Mouse (Mus musculus): ENCODE data around the gene Drd5. TPM values are rescaled to one million over a fixed set of nuclear protein-coding genes. Genes with fewer than 3 reads are reported as not detected.

Gene Drd5
- polyA plus RNA-seq, 1 experiment from 2014 or later: 0.34 TPM

DNA sequence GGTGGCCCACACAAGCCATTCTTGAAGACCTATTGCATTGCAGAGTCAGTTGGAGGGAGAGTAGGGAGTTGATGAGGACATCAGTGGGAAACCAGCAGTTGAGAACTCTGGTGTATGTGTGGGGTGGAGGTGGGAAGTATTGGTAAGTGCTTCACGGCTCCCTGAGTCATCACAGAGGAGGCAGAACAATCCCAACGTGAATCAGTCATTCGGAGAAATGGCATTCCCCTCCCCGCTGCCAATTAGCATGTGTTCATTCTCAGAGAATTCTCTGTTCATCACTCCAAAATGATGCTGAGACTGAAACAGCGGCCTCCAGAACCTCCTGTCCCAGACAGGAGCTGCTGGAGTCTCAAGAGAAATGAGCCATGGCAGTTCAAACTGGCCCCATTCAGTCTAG, 45.2 kb downstream of the Drd5 start:
- H3K4me2 ChIP-seq (replicated peaks): no peak overlapping the region

DNA sequence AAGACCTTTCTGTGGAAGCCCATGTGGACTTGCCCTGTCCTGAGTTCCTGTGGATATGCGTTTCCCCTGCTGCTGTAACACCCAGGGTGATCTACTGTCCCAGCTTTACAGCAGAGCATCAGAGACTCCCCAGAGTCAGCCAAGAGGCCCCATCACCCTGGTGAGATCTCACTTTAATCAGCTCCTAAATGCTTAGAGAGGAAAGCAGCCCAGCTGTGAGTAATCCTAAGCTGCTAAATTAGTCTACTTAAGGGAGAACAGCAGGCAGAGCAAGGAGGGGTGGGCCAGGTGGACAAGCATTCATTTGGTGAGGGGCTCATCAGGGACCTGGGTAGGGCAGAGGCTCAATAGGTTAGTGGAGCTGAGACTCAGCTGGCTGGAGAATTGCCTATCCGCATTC, 46.4 kb downstream of the Drd5 start:
- WGBS: 33% methylated on average over 2 of the region's 2 CpGs
- no peak overlapping the region for H3K4me3 ChIP-seq

More for the DNA sequence above, 45.2 kb downstream of the Drd5 start:
- Histone ChIP-seq H3K9ac (replicated peaks) (no peak overlapping the region), H3K4me3 (no peak overlapping the region), H3K9me3 (no peaks in the 10 kb centered on the region), H3K36me3 (no peaks in the 10 kb centered on the region), H3K27ac (replicated peaks) (no peak overlapping the region), H3K4me1 (peaks cover 10% of the 10 kb centered on the region), H3K27me3 (no peaks in the 10 kb centered on the region)
- 71% methylated on average over 5 of the region's 5 CpGs for WGBS
- ATAC-seq (replicated peaks): no peak

DNA sequence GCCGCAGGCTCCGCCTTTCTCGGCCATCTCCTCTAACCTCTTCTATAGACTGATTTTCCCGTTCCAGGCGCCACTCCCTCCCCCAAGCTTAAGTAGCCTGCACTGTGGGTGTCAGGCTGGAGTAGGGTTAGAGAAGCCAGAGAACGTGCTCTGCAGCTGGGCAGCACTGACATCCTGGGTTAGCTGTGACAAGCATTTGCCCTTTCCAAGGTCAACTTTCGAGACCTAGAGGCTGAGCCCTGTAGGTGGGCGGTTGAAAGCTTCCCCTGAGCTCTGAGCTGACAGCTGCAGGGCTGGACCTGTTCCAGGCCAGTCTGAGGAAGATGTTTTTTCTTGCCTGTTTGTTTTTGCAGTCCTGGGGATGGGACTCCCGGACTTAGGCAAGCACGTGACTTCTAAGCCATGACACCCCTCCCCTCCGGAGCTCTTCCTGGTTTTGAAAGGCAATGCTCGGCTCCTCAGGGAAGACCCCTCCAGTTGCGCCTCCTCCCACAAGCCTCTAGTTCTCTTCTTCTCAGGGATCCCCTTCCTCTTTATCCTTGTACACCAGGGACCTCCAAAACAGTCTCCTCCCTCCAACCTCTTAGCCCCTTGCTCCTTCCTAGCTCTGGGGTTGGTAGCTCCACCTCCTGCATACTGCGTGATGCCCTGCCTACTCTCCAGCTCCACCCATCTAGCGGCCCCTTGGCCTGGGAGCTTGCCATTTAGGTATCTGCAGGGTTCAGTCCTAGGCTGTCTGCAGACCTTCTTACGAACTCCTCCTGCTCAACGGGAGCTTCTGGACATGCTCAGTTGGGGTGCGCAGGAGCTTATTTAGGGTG, 47.7 kb downstream of the Drd5 start:
- H3K9ac ChIP-seq (replicated peaks): no peak overlapping the region
- ATAC-seq (replicated peaks): peak; percentile 68; the same call in 1 of the 2 replicates
- no peak overlapping the region for H3K27ac ChIP-seq (replicated peaks)
- H3K9me3 ChIP-seq: no peaks in the 10 kb centered on the region
- H3K4me3 ChIP-seq: peak overlapping the region; percentile 20
- H3K36me3 ChIP-seq: no peaks in the 10 kb centered on the region
- no peaks in the 10 kb centered on the region for H3K27me3 ChIP-seq
- WGBS: 8% methylated on average over 18 of the region's 18 CpGs
- H3K4me2 ChIP-seq (replicated peaks): peak overlapping the region; percentile 41
- H3K4me1 ChIP-seq: peaks cover 10% of the 10 kb centered on the region

More for the DNA sequence above, 46.4 kb downstream of the Drd5 start:
- no peaks in the 10 kb centered on the region for H3K27me3 ChIP-seq
- no peak for ATAC-seq (replicated peaks)
- no peak overlapping the region for H3K27ac ChIP-seq (replicated peaks)
- no peak overlapping the region for H3K4me2 ChIP-seq (replicated peaks)
- peaks cover 10% of the 10 kb centered on the region for H3K4me1 ChIP-seq
- H3K9me3 ChIP-seq: no peaks in the 10 kb centered on the region
- H3K9ac ChIP-seq (replicated peaks): no peak overlapping the region
- no peaks in the 10 kb centered on the region for H3K36me3 ChIP-seq

DNA sequence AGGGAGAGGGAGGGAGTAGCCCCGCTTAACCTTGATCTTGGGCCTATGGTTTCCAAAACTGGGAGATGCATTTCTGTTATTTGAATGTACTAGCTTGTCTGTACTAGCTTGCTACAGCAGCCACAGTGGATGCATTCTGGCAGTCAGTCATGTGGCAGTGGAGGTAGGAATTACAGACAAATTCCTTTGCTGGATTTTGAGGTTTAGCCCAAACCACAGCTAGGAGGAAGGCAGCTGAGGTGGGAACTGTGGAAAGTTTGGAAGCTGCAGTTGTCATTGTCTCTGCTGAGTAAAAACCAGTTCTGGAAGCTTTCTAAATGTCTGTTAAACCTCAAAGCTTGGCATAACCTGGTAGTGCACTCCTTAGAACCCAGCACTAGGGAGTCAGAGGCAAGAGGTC, 52.1 kb downstream of the Drd5 start:
- Histone ChIP-seq H3K9ac (replicated peaks) (no peak overlapping the region), H3K36me3 (no peaks in the 10 kb centered on the region), H3K4me3 (no peak overlapping the region), H3K27ac (replicated peaks) (no peak overlapping the region), H3K27me3 (no peaks in the 10 kb centered on the region), H3K4me1 (peaks cover 10% of the 10 kb centered on the region), H3K4me2 (replicated peaks) (no peak overlapping the region), H3K9me3 (no peaks in the 10 kb centered on the region)
- WGBS: 47% methylated on average over 1 of the region's 1 CpGs
- ATAC-seq (replicated peaks): no peak

Other genes with a start within 250 kb of the Drd5 start
- 1,162 and 1,219 TPM in 2 replicates for gene Nsg1, start 159.5 kb upstream of the Drd5 start, polyA plus RNA-seq (2015; fragmentation: Nextera tagmentation; extraction: Ambion mirVana)
- 25.7 and 26.4 TPM in 2 replicates for gene Zbtb49, start 98.9 kb upstream of the Drd5 start, polyA plus RNA-seq (2015; fragmentation: Nextera tagmentation; extraction: Ambion mirVana)
- gene Lyar, start 98.9 kb upstream of the Drd5 start, polyA plus RNA-seq (2015; fragmentation: Nextera tagmentation; extraction: Ambion mirVana): 53.7 and 58.0 TPM in 2 replicates
- 94.0 and 95.0 TPM in 2 replicates for gene Tmem128, start 59.2 kb upstream of the Drd5 start, polyA plus RNA-seq (2015; fragmentation: Nextera tagmentation; extraction: Ambion mirVana)
- not detected in 2 replicates for gene Otop1, start 43.4 kb upstream of the Drd5 start, polyA plus RNA-seq (2015; fragmentation: Nextera tagmentation; extraction: Ambion mirVana)
- gene Slc2a9, start 183.8 kb downstream of the Drd5 start, polyA plus RNA-seq (2015; fragmentation: Nextera tagmentation; extraction: Ambion mirVana): 0.15 and 0.49 TPM in 2 replicates
- 162 and 176 TPM in 2 replicates for gene Wdr1, start 243.9 kb downstream of the Drd5 start, polyA plus RNA-seq (2015; fragmentation: Nextera tagmentation; extraction: Ambion mirVana)